Mouse (Mus musculus) G1E (cell line): ENCODE measurements around the gene Rab39. TPM values are rescaled to one million over a fixed set of nuclear protein-coding genes. Genes with fewer than 3 reads are reported as not detected.

Experiments
- ATAC-seq: 2 replicates; pipeline ENCODE4 v1.8.0; 2016; ENCODE audit warnings: mild to moderate bottlenecking; ENCODE audit not compliant: insufficient number of reproducible peaks, poor library complexity, low FRiP score, severe bottlenecking; ENCODE audit errors: extremely low read depth
- DNase-seq: peaks from one replicate; pipeline ENCODE4 v3.0.0; 2012; ENCODE audit warnings: low spot score
- H3K27me3 ChIP-seq: 2 replicates; pipeline ENCODE4 v1.6.1; 2012; ENCODE audit warnings: mild to moderate bottlenecking, low read length, inconsistent platforms; ENCODE audit not compliant: insufficient read depth
- H3K36me3 ChIP-seq: replicated peaks from 2 replicates; pipeline ENCODE3; 2012; ENCODE audit warnings: mild to moderate bottlenecking, inconsistent platforms
- H3K4me1 ChIP-seq: 2 replicates; pipeline ENCODE4 v1.6.1; 2012; ENCODE audit warnings: low read depth, low read length, inconsistent platforms, mixed read lengths; ENCODE audit not compliant: insufficient read depth
- H3K4me3 ChIP-seq: 2 replicates; pipeline ENCODE4 v1.5.1; 2012; ENCODE audit warnings: low read depth, mild to moderate bottlenecking, inconsistent platforms, low read length, moderate library complexity, mixed read lengths
- H3K9me3 ChIP-seq: replicated peaks from 2 replicates; pipeline ENCODE4 v1.6.1; 2012; ENCODE audit warnings: inconsistent platforms
- CTCF ChIP-seq: IDR thresholded peaks from 2 replicates; pipeline ENCODE4 v1.5.1; 2012; ENCODE audit warnings: low read depth, low read length, inconsistent platforms, mixed read lengths
- GATA1 ChIP-seq: IDR thresholded peaks from 2 replicates; pipeline ENCODE4 v1.6.1; 2012; ENCODE audit warnings: borderline replicate concordance, low read length, inconsistent platforms, mixed read lengths
- GATA2 ChIP-seq: IDR thresholded peaks from 2 replicates; pipeline ENCODE4 v1.6.1; 2012; ENCODE audit warnings: low read depth, low read length, inconsistent platforms, borderline replicate concordance
- POLR2AphosphoS5 ChIP-seq: IDR thresholded peaks from 2 replicates; pipeline ENCODE4 v1.6.1; 2012; ENCODE audit warnings: low read depth, low read length, inconsistent platforms; ENCODE audit not compliant: insufficient replicate concordance
- TAL1 ChIP-seq: conservative IDR thresholded peaks from 2 replicates; pipeline ENCODE4 v1.6.1; 2012; ENCODE audit warnings: low read depth, low read length, inconsistent platforms, mixed read lengths
- polyA plus RNA-seq: library from polyadenylated mRNA; stranded (reverse); fragments of >175 nt; gene quantifications from 2 replicates; pipeline ENCODE4 v1.2.3, GENCODE M21; 2012
- total RNA-seq, 2 experiments: library from RNA; stranded (forward) in 1 of 2; stranded (reverse) in 1 of 2; fragments of 200-1000 nt in 1 of 2; fragments of >200 nt in 1 of 2; fragmentation: Nextera tagmentation in 1 of 2; gene quantifications; 2 replicates each; pipeline ENCODE4 v1.2.3; 2014 to 2017

Rab39 gene
- total RNA-seq (2014; fragmentation: Nextera tagmentation) (not detected in 2 replicates), total RNA-seq (2017) (0.06 and 0.11 TPM in 2 replicates), polyA plus RNA-seq (not detected in 2 replicates)

DNA sequence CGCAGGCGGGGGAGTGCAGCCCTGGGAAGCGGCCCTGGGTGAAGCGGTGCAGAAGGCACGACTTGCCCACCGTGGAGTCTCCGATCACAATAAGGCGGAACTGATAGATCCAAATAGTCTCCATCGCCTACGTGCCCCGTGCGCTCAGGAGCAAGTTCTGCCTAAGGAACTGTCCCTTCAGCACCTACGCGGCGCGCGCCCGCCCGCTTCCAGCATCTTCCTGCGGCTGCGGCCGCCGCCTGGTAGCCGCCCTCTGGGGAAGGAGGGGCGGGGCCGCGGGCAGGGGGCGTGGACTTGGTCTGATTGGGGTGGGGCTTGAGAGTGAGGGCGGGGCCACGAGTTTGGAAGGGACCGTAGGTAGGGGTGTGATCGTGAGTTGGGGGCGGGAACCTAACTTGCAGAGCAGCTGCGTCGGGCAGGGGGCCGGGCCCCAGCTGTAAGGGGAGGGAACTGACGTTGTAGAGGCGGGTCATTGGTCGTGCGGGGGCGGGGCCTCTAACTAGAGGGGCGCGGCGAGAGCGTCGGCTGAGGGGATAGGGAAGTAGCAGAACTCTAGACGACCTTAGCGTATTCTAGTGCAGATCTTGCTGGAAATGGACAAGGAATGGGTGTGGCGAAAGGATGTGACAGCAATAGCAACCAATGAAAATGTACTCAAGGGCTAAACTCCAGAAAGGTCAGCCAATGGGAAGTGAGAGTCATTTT lies at the start of gene Rab39:
Gene Rab39 (minus strand): TSS at position 241 of the 705 bp plus-strand sequence.
- Histone ChIP-seq H3K9me3 (peaks cover 7% of the 10 kb centered on the region), H3K4me3 (no peak within 1 kb of the TSS), H3K27me3 (peaks cover 4% of the 10 kb centered on the region; the same call in 1 of the 2 replicates), H3K4me1 (no peaks in the 10 kb centered on the region), H3K36me3 (no peaks in the 10 kb centered on the region)
- TF ChIP-seq TAL1 (no peak), GATA2 (no peak), CTCF (no peak), GATA1 (no peak), POLR2AphosphoS5 (no peak)
- DNase-seq: no peak
- ATAC-seq: no peak

DNA sequence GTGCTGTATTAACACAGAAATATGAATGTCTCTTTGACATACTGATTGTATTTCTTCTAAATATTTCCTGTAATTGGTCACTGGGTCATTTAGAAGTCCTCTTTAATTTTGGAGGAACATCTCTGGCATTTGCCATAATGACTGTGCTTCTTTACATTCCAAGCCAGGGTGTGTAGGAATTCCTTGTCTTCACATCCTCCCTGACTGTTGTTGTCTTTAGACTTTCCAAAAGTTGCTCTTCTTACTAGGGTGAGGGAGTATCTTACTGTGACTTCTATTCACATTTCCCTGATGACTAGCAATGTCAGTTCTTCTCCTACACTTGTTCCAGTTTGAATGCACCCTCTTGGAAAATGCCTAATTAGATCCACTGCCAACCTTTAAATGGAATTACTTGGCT lies 48.8 kb upstream of the Rab39 start:
- H3K4me3 ChIP-seq: no peak overlapping the region
- ATAC-seq (no peak), DNase-seq (no peak)
- H3K27me3 ChIP-seq: no peaks in the 10 kb centered on the region
- no peaks in the 10 kb centered on the region for H3K4me1 ChIP-seq
- H3K9me3 ChIP-seq: no peaks in the 10 kb centered on the region
- no peaks in the 10 kb centered on the region for H3K36me3 ChIP-seq
- TF ChIP-seq GATA2 (no peak), POLR2AphosphoS5 (no peak), GATA1 (no peak), TAL1 (no peak), CTCF (no peak)

DNA sequence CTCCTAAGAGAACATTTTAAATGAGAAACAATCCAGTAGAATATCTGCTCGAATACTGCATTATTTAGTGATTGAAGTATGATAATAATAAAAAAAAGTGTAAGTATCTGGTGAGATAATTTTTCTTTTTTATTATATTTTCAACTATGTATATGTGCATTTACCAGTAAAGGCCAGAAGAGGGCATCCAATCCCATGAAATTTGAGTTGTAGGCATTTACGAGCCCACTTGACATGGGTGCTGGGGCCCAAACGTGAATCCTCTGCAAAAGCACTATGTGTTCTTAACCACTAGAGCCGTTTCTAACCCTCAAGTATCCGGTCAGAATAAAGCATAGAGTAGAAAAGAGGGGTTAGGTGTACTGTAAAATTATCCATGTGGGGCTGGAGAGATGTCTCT lies 44.9 kb upstream of the Rab39 start:
- no peaks in the 10 kb centered on the region for H3K36me3 ChIP-seq
- no peaks in the 10 kb centered on the region for H3K9me3 ChIP-seq
- TF ChIP-seq GATA2 (no peak), GATA1 (no peak), CTCF (no peak), TAL1 (no peak), POLR2AphosphoS5 (no peak)
- H3K4me3 ChIP-seq: no peak overlapping the region
- no peaks in the 10 kb centered on the region for H3K4me1 ChIP-seq
- DNase-seq (no peak), ATAC-seq (no peak)
- H3K27me3 ChIP-seq: no peaks in the 10 kb centered on the region

DNA sequence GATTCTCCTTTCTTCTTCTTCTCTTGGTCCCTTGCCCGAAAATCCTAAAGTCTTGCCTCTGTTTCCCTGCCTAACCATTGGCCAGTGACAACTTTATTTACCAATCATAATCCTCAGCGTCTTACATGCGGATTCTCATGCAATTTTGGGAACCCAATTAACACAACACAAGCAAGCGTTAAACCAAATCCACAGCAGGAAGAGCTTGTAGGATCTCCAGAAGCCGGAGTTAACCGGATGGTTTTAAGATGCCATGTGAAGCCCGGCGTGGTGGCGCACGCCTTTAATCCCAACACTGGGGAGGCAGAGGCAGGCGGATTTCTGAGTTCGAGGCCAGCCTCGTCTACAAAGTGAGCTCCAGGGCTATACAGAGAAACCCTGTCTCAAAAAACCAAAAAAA lies 44.4 kb upstream of the Rab39 start:
- no peak overlapping the region for H3K4me3 ChIP-seq
- DNase-seq (no peak), ATAC-seq (no peak)
- TF ChIP-seq GATA1 (no peak), TAL1 (no peak), GATA2 (no peak), CTCF (no peak), POLR2AphosphoS5 (no peak)
- no peaks in the 10 kb centered on the region for H3K4me1 ChIP-seq
- 0 out of 2 replicates have a peak, but pooled peaks cover 2% of the 10 kb centered on the region for H3K27me3 ChIP-seq
- H3K9me3 ChIP-seq: no peaks in the 10 kb centered on the region
- no peaks in the 10 kb centered on the region for H3K36me3 ChIP-seq

- TF ChIP-seq GATA1: no peak
- TF ChIP-seq TAL1: no peak
- TF ChIP-seq POLR2AphosphoS5: no peak
- no peak for TF ChIP-seq GATA2
- no peak for TF ChIP-seq CTCF
- Histone ChIP-seq H3K4me3 (no peak overlapping the region), H3K36me3 (no peaks in the 10 kb centered on the region), H3K4me1 (no peaks in the 10 kb centered on the region), H3K27me3 (0 out of 2 replicates have a peak, but pooled peaks cover 2% of the 10 kb centered on the region), H3K9me3 (no peaks in the 10 kb centered on the region)
- DNase-seq (no peak), ATAC-seq (no peak)
These were observed 34.9 kb upstream of the Rab39 start for GRCm38 (mm10) chr9:53740829-53741404.

DNA sequence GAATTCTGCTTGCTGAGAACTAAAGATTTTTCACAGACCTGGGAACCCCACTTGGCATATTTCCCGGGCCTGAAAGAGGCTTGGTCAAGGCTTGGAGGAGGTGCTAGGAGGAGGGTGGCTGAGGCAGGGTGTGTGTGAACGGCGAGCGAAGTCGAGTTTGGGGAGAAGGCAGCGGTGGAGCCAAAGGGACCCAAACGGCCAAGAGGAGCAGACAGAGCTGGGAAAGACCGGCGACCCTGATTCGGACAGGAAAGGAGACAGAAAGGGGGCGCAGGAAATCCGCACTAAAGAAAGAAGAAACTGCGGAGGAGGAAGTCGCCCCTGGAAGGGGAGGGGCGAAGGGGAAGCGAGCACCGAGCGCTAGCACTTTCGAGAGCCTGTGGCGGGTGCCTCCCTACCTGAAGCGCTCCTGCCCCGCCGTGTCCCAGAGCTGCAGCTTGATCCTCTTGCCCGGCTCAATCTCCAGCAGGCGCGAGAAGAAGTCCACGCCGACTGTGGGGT lies 491 bp downstream of the Rab39 start:
- ATAC-seq: no peak

More for the DNA sequence above, 491 bp downstream of the Rab39 start:
- no peaks in the 10 kb centered on the region for H3K36me3 ChIP-seq
- H3K4me1 ChIP-seq: no peaks in the 10 kb centered on the region
- H3K9me3 ChIP-seq: peaks cover 7% of the 10 kb centered on the region
- no peak for DNase-seq
- H3K4me3 ChIP-seq: no peak overlapping the region
- H3K27me3 ChIP-seq: peaks cover 4% of the 10 kb centered on the region; the same call in 1 of the 2 replicates
- no peak for TF ChIP-seq POLR2AphosphoS5
- TF ChIP-seq CTCF: no peak
- TF ChIP-seq TAL1: no peak
- no peak for TF ChIP-seq GATA1
- TF ChIP-seq GATA2: no peak
